Mouse (Mus musculus) C2C12 (cell line): ENCODE data around the gene Pemt. TPM values are rescaled to one million over a fixed set of nuclear protein-coding genes. Genes with fewer than 3 reads are reported as not detected.

Experiments used
- H3K27me3 ChIP-seq: one replicate; pipeline ENCODE4 v1.6.1; 2011; ENCODE audit not compliant: control insufficient read depth, insufficient read depth, insufficient read length
- H3K36me3 ChIP-seq: one replicate; pipeline ENCODE4 v1.6.1; 2011; ENCODE audit not compliant: control insufficient read depth, insufficient read depth
- H3K4me3 ChIP-seq: one replicate; pipeline ENCODE4 v1.5.1; 2011; ENCODE audit warnings: mild to moderate bottlenecking, control low read depth; ENCODE audit not compliant: poor library complexity, insufficient read depth, severe bottlenecking
- H3K79me2 ChIP-seq: one replicate; pipeline ENCODE4 v1.6.1; 2011; ENCODE audit not compliant: control insufficient read depth, insufficient read depth
- H3K79me3 ChIP-seq: one replicate; pipeline ENCODE4 v1.6.1; 2011; ENCODE audit warnings: low read depth, control low read depth
- H3ac ChIP-seq: one replicate; pipeline ENCODE3; 2011; ENCODE audit warnings: low read depth; ENCODE audit not compliant: control insufficient read depth, insufficient read length
- CEBPB ChIP-seq: IDR thresholded peaks from one replicate; pipeline ENCODE4 v1.6.1; 2011; ENCODE audit warnings: low read depth, mild to moderate bottlenecking, control low read depth, moderate library complexity
- CTCF ChIP-seq: IDR thresholded peaks from one replicate; pipeline ENCODE4 v1.5.1; 2011; ENCODE audit not compliant: control insufficient read depth, insufficient read depth, insufficient read length
- FOSL1 ChIP-seq: IDR thresholded peaks from one replicate; pipeline ENCODE4 v1.8.0; 2011; ENCODE audit warnings: mild to moderate bottlenecking, low read length; ENCODE audit not compliant: poor library complexity, insufficient read depth, severe bottlenecking
- MAX ChIP-seq: IDR thresholded peaks from one replicate; pipeline ENCODE4 v1.6.1; 2011; ENCODE audit warnings: mild to moderate bottlenecking, control low read depth
- MYOD1 ChIP-seq: IDR thresholded peaks from one replicate; pipeline ENCODE4 v1.6.1; 2011; ENCODE audit warnings: low read depth; ENCODE audit not compliant: control insufficient read depth, insufficient read length
- MYOG ChIP-seq: IDR thresholded peaks from one replicate; pipeline ENCODE4 v1.6.1; 2011; ENCODE audit not compliant: control insufficient read depth, insufficient read length; ENCODE audit errors: extremely low read depth
- USF1 ChIP-seq: IDR thresholded peaks from one replicate; pipeline ENCODE4 v1.6.1; 2011; ENCODE audit warnings: low read depth, mild to moderate bottlenecking, control low read depth, moderate library complexity
- polyA plus RNA-seq: library from polyadenylated mRNA; unstranded; fragments of >200 nt; fragmentation: generic; extraction: Trizol; gene quantifications from one replicate; pipeline ENCODE4 v1.2.1, GENCODE M21; 2012; ENCODE audit warnings: missing spikeins

Pemt gene
- polyA plus RNA-seq, 1 experiment, result 16.7 TPM

- Histone ChIP-seq H3K36me3 (peaks cover 8% of the 10 kb centered on the region), H3ac (no peak overlapping the region), H3K79me2 (no peaks in the 10 kb centered on the region), H3K27me3 (no peaks in the 10 kb centered on the region), H3K4me3 (no peak overlapping the region), H3K79me3 (no peaks in the 10 kb centered on the region)
- TF ChIP-seq MAX, result no peak
- no peak for TF ChIP-seq MYOG
- TF ChIP-seq CEBPB, result no peak
- no peak for TF ChIP-seq USF1
Observed at GRCm38 (mm10) chr11:59966102-59966483, 80.2 kb downstream of the Pemt start.

GRCm38 (mm10) chr11:59965227-59966101, 80.8 kb downstream of the Pemt start:
- peaks cover 14% of the 10 kb centered on the region for H3K36me3 ChIP-seq
- no peaks in the 10 kb centered on the region for H3K79me3 ChIP-seq
- H3K27me3 ChIP-seq, result no peaks in the 10 kb centered on the region
- H3ac ChIP-seq, result no peak overlapping the region
- peak overlapping the region; percentile 31 for H3K4me3 ChIP-seq
- TF ChIP-seq MYOG (no peak), CTCF (peak; percentile 59)
- H3K79me2 ChIP-seq, result no peaks in the 10 kb centered on the region

GRCm38 (mm10) chr11:59964818-59965217, 81.5 kb downstream of the Pemt start, which contains the start of gene Rasd1:
TSS of gene Rasd1 (minus strand) at chr11:59964944.
- no peak for TF ChIP-seq MYOD1
- TF ChIP-seq USF1, result no peak
- no peak for TF ChIP-seq MYOG
- no peak for TF ChIP-seq CEBPB
- no peak for TF ChIP-seq MAX
- no peak for TF ChIP-seq FOSL1
- TF ChIP-seq CTCF, result no peak

GRCm38 (mm10) chr11:59964163-59964758, 82.0 kb downstream of the Pemt start:
- Histone ChIP-seq H3ac (peak overlapping the region; percentile 60), H3K79me3 (peaks cover 1% of the 10 kb centered on the region), H3K27me3 (no peaks in the 10 kb centered on the region), H3K36me3 (peaks cover 20% of the 10 kb centered on the region), H3K79me2 (peaks cover 10% of the 10 kb centered on the region), H3K4me3 (peak overlapping the region; percentile 31)
- TF ChIP-seq FOSL1 (no peak), CTCF (no peak), MYOD1 (no peak), MYOG (no peak), CEBPB (no peak), USF1 (no peak), MAX (no peak)

More at GRCm38 (mm10) chr11:59964818-59965217, 81.5 kb downstream of the Pemt start, which contains the start of gene Rasd1:
- Histone ChIP-seq H3K79me3 (no peaks in the 10 kb centered on the region), H3K27me3 (no peaks in the 10 kb centered on the region), H3K4me3 (peak within 1 kb of the TSS; percentile 31), H3K79me2 (peaks cover 6% of the 10 kb centered on the region), H3K36me3 (peaks cover 20% of the 10 kb centered on the region), H3ac (peak within 1 kb of the TSS; percentile 60)

GRCm38 (mm10) chr11:59963364-59964162, 82.7 kb downstream of the Pemt start:
- TF ChIP-seq MAX, result peak; percentile 27
- no peak for TF ChIP-seq FOSL1
- TF ChIP-seq USF1, result no peak
- no peak for TF ChIP-seq MYOD1
- no peak for TF ChIP-seq CEBPB
- H3K36me3 ChIP-seq, result peaks cover 20% of the 10 kb centered on the region
- no peaks in the 10 kb centered on the region for H3K27me3 ChIP-seq
- H3ac ChIP-seq, result no peak overlapping the region
- no peak overlapping the region for H3K4me3 ChIP-seq
- peaks cover 15% of the 10 kb centered on the region for H3K79me2 ChIP-seq
- peaks cover 1% of the 10 kb centered on the region for H3K79me3 ChIP-seq

- H3K36me3 ChIP-seq, result peaks cover 25% of the 10 kb centered on the region
- H3K79me2 ChIP-seq, result peaks cover 24% of the 10 kb centered on the region
- no peaks in the 10 kb centered on the region for H3K27me3 ChIP-seq
- H3K79me3 ChIP-seq, result peaks cover 1% of the 10 kb centered on the region
- H3ac ChIP-seq, result no peak overlapping the region
- no peak overlapping the region for H3K4me3 ChIP-seq
- TF ChIP-seq MYOG (no peak), MYOD1 (no peak), USF1 (no peak), CEBPB (no peak), CTCF (no peak)
Observed at GRCm38 (mm10) chr11:59962590-59962989, 83.7 kb downstream of the Pemt start.
